Mouse (Mus musculus) limb, embryonic 11.5 days (tissue): ENCODE measurements around the gene Coro2a. TPM values are rescaled to one million over a fixed set of nuclear protein-coding genes. Genes with fewer than 3 reads are reported as not detected.
"Not testable (repeated sequence)": the region's sequence is repeated elsewhere in the genome, so short reads cannot be mapped to it uniquely, and the experiment has no call there.

Experiments used
- ATAC-seq: fragments of 200-750 bp; cut with Nextera tagmentation; 2 replicates; pipeline ENCODE4 v1.8.0; 2017; ENCODE audit warnings: low read depth; ENCODE audit not compliant: insufficient number of reproducible peaks, low FRiP score, low TSS enrichment
- DNase-seq: peaks from one replicate; pipeline ENCODE4 v3.0.0-alpha.2; 2015; ENCODE audit warnings: low spot score
- H3K27ac ChIP-seq: fragments of 300-500 bp; sonication (generic); replicated peaks from 2 replicates; pipeline ENCODE4 v1.5.1; 2014; ENCODE audit warnings: low read depth, mild to moderate bottlenecking, low read length
- H3K27me3 ChIP-seq: fragments of 300-500 bp; sonication (generic); 2 replicates; pipeline ENCODE4 v1.6.1; 2014; ENCODE audit warnings: mild to moderate bottlenecking, low read length, mixed read lengths; ENCODE audit not compliant: control insufficient read depth, insufficient read depth
- H3K36me3 ChIP-seq: fragments of 300-500 bp; sonication (generic); 2 replicates; pipeline ENCODE4 v1.6.1; 2014; ENCODE audit warnings: mild to moderate bottlenecking, low read length, moderate library complexity, mixed read lengths; ENCODE audit not compliant: control insufficient read depth, insufficient read depth
- H3K4me1 ChIP-seq: fragments of 300-500 bp; sonication (generic); 2 replicates; pipeline ENCODE4 v1.6.1; 2014; ENCODE audit warnings: low read length, mixed read lengths; ENCODE audit not compliant: control insufficient read depth, insufficient read depth
- H3K4me2 ChIP-seq: fragments of 300-500 bp; sonication (generic); 2 replicates; pipeline ENCODE4 v1.6.1; 2014; ENCODE audit warnings: low read depth, mild to moderate bottlenecking, moderate library complexity; ENCODE audit not compliant: severe bottlenecking
- H3K4me3 ChIP-seq: fragments of 300-500 bp; sonication (generic); 2 replicates; pipeline ENCODE4 v1.5.1; 2014; ENCODE audit warnings: low read depth, low read length
- H3K9ac ChIP-seq: fragments of 300-500 bp; sonication (generic); 2 replicates; pipeline ENCODE4 v1.6.1; 2014; ENCODE audit warnings: mild to moderate bottlenecking, low read length
- H3K9me3 ChIP-seq: fragments of 300-500 bp; sonication (generic); 2 replicates; pipeline ENCODE4 v1.6.1; 2016; ENCODE audit warnings: low read length; ENCODE audit not compliant: control insufficient read depth
- WGBS: fragments of 180-500 bp; shearing (Covaris S2); extraction: QIAGEN DNeasy Blood & Tissue Kit; methylation state at CpG from one replicate; pipeline ENCODE4 v1.1.7; 2014; 5-methylcytosine and 5-hydroxymethylcytosine counted together
- polyA plus RNA-seq: library from polyadenylated mRNA; unstranded; fragments of >200 nt; fragmentation: Nextera tagmentation; extraction: Ambion mirVana; gene quantifications from 2 replicates; pipeline ENCODE4 v1.2.1, GENCODE M21; 2014

Coro2a gene
- polyA plus RNA-seq, 1 experiment from 2014 or later = 1.7 TPM

- ATAC-seq (no peak), DNase-seq (no peak)
- no peaks in the 10 kb centered on the region for H3K27me3 ChIP-seq
- no peak overlapping the region for H3K4me3 ChIP-seq
- no peaks in the 10 kb centered on the region for H3K36me3 ChIP-seq
- no peak overlapping the region for H3K9ac ChIP-seq
- H3K4me2 ChIP-seq = no peak overlapping the region
- H3K27ac ChIP-seq = no peak overlapping the region
- H3K4me1 ChIP-seq = no peaks in the 10 kb centered on the region
- WGBS = 62% methylated on average over 1 of the region's 1 CpGs
- peaks cover 2% of the 10 kb centered on the region; the same call in 1 of the 2 replicates for H3K9me3 ChIP-seq
Measured at GRCm38 (mm10) chr4:46578228-46578627, 23.8 kb downstream of the Coro2a start.

DNA sequence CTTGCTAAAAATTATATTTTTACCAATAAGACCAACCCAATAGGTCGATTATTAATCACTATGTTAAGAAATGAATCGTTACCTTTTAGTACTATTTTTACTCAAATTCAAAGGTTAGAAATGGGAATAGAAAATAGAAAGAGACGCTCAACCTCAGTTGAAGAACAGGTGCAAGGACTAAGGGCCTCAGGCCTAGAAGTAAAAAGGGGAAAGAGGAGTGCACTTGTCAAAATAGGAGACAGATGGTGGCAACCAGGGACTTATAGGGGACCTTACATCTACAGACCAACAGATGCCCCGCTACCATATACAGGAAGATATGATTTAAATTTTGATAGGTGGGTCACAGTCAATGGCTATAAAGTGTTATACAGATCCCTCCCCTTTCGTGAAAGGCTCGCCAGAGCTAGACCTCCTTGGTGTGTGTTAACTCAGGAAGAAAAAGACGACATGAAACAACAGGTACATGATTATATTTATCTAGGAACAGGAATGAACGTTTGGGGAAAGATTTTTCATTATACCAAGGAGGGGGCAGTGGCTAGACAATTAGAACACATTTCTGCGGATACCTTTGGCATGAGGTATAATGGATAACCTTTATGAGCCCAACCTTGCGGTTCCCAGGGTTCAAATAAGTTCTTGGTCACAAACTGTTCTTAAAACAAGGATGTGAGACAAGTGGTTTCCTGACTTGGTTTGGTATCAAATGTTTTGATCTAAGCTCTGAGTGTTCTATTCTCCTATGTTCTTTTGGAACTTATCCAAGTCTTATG is 26.3 kb downstream of the Coro2a start:
- H3K27ac ChIP-seq, DNase-seq, H3K36me3 ChIP-seq, H3K9me3 ChIP-seq, ATAC-seq, H3K27me3 ChIP-seq, H3K4me2 ChIP-seq, H3K4me3 ChIP-seq, H3K4me1 ChIP-seq, H3K9ac ChIP-seq: not testable (repeated sequence)
- WGBS = 87% methylated on average over 6 of the region's 10 CpGs

DNA sequence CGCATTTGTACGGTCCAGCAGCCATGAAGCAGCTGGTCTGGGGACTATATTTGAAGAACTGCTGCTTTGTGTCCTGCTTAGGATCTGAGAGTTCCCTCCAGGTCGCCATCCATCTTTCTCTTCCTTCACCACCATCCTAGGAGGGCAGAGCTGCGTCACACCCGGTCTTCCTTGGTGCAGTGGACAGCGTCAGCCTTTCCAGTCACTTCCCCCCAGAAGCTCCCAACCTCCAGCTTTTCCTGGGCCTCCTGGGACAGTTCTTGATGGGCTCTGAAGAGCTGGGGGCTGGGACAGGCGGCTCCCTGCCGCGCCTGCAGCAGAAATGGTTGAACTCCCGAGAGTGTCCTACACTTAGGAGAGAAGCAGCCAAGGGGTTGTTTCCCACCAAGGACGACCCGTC is 27.2 kb downstream of the Coro2a start:
- Histone ChIP-seq H3K36me3 (no peaks in the 10 kb centered on the region), H3K9me3 (no peaks in the 10 kb centered on the region), H3K4me1 (no peaks in the 10 kb centered on the region), H3K9ac (no peak overlapping the region), H3K4me3 (no peak overlapping the region), H3K27me3 (no peaks in the 10 kb centered on the region), H3K27ac (no peak overlapping the region), H3K4me2 (no peak overlapping the region)
- WGBS = 63% methylated on average over 10 of the region's 12 CpGs
- no peak for DNase-seq
- no peak for ATAC-seq

- no peak for ATAC-seq
- H3K9ac ChIP-seq = no peak overlapping the region
- no peaks in the 10 kb centered on the region for H3K9me3 ChIP-seq
- H3K36me3 ChIP-seq = no peaks in the 10 kb centered on the region
- H3K4me3 ChIP-seq = no peak overlapping the region
- no peak overlapping the region for H3K4me2 ChIP-seq
- H3K4me1 ChIP-seq = no peaks in the 10 kb centered on the region
- H3K27ac ChIP-seq = no peak overlapping the region
- WGBS = 30% methylated on average over 9 of the region's 9 CpGs
- H3K27me3 ChIP-seq = no peaks in the 10 kb centered on the region
- DNase-seq = no peak
Measured at GRCm38 (mm10) chr4:46574024-46574753, 27.8 kb downstream of the Coro2a start.

DNA sequence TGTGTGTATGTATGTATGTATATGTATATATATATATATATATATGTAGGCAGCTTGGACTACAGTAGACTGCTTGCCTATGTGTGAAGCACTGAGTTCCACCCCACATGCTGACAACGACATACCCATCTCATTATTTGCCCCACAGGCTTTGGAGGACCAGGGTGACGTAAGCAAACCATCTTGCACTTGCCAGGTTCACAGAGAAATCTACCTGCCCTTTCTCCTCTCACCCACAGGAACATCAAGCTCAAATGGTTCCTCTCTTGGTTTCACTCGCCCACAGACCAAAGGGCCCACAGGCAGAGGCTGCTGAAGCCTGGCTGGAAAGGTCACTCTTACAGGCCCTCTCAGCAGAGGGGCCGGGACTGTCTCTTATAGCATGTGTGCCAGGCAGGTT is 29.4 kb downstream of the Coro2a start:
- Histone ChIP-seq H3K4me2 (no peak overlapping the region), H3K4me1 (no peaks in the 10 kb centered on the region), H3K27me3 (no peaks in the 10 kb centered on the region), H3K4me3 (no peak overlapping the region), H3K27ac (no peak overlapping the region), H3K9me3 (no peaks in the 10 kb centered on the region), H3K9ac (no peak overlapping the region), H3K36me3 (no peaks in the 10 kb centered on the region)
- ATAC-seq = no peak
- no peak for DNase-seq
- 71% methylated on average over 4 of the region's 4 CpGs for WGBS

DNA sequence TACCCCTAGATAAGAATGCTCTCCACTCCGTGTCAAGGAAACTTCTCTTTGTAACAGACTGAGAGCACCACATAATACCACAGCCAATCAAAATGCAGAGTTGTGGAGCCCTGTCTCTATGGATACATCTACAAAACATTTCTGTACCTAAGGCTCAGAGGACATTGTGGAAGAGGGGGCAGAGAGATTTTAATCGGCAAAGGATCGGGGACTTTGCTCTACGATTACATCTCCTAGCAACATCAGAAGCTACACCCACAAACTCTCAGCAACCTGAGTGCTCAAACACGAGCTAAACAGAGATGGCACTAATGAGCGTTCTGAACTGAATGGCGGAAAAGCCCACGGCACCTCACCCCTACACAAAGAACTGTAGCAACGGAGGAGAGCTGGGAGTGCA is 30.3 kb downstream of the Coro2a start:
- WGBS = 89% methylated on average over 9 of the region's 9 CpGs
- Histone ChIP-seq H3K36me3 (no peaks in the 10 kb centered on the region), H3K9me3 (no peaks in the 10 kb centered on the region), H3K4me2 (no peak overlapping the region), H3K4me3 (no peak overlapping the region), H3K9ac (no peak overlapping the region), H3K4me1 (no peaks in the 10 kb centered on the region), H3K27ac (no peak overlapping the region), H3K27me3 (no peaks in the 10 kb centered on the region)
- DNase-seq (no peak), ATAC-seq (no peak)

GRCm38 (mm10) chr4:46569671-46570070 is 32.3 kb downstream of the Coro2a start:
- DNase-seq (no peak), ATAC-seq (no peak)
- Histone ChIP-seq H3K4me1 (no peaks in the 10 kb centered on the region), H3K27ac (no peak overlapping the region), H3K27me3 (no peaks in the 10 kb centered on the region), H3K9me3 (no peaks in the 10 kb centered on the region), H3K36me3 (no peaks in the 10 kb centered on the region), H3K9ac (no peak overlapping the region), H3K4me3 (no peak overlapping the region), H3K4me2 (no peak overlapping the region)
- WGBS = 47% methylated on average over 5 of the region's 5 CpGs

GRCm38 (mm10) chr4:46568169-46568568 is 33.8 kb downstream of the Coro2a start:
- H3K4me3 ChIP-seq = no peak overlapping the region
- no peak overlapping the region for H3K27ac ChIP-seq
- H3K4me1 ChIP-seq = no peaks in the 10 kb centered on the region
- H3K36me3 ChIP-seq = no peaks in the 10 kb centered on the region
- ATAC-seq = no peak
- no peaks in the 10 kb centered on the region for H3K9me3 ChIP-seq
- WGBS = 87% methylated on average over 8 of the region's 8 CpGs
- H3K4me2 ChIP-seq = no peak overlapping the region
- H3K27me3 ChIP-seq = no peaks in the 10 kb centered on the region
- no peak overlapping the region for H3K9ac ChIP-seq
- DNase-seq = no peak
